Mouse (Mus musculus): ENCODE results near the gene 9130230L23Rik. TPM values are rescaled to one million over a fixed set of nuclear protein-coding genes. Genes with fewer than 3 reads are reported as not detected.
A peak's percentile ranks its signal among the peaks of the same experiment; 100 is the strongest.

9130230L23Rik gene
- not detected in 2 replicates for polyA plus RNA-seq (2014; fragmentation: Nextera tagmentation; extraction: Ambion mirVana)

GRCm38 (mm10) chr5:66004134-66004925, at the start of gene 9130230L23Rik:
Gene 9130230L23Rik, minus strand, starts transcription at chr5:66004285.
- H3K27ac ChIP-seq (ENCODE audit: low read depth, low read length): no peak within 1 kb of the TSS
- ATAC-seq (no peak), DNase-seq (ENCODE audit: low spot score) (no peak)
- no peak within 1 kb of the TSS for H3K4me2 ChIP-seq (ENCODE audit: low read length)
- no peaks in the 10 kb centered on the region for H3K36me3 ChIP-seq (ENCODE audit: control insufficient read depth, insufficient read depth, low read length)
- WGBS: 83% methylated on average over 14 of the region's 14 CpGs
- H3K9ac ChIP-seq (ENCODE audit: low read length): no peak within 1 kb of the TSS
- no peaks in the 10 kb centered on the region for H3K4me1 ChIP-seq (ENCODE audit: control insufficient read depth, insufficient read depth, low read length)
- no peak within 1 kb of the TSS for H3K4me3 ChIP-seq (ENCODE audit: low read depth, low read length)
- H3K9me3 ChIP-seq (replicated peaks; ENCODE audit: control insufficient read depth, low read length): no peaks in the 10 kb centered on the region
- no peaks in the 10 kb centered on the region for H3K27me3 ChIP-seq (replicated peaks; ENCODE audit: control insufficient read depth, insufficient read depth, low read length)

- no peaks in the 10 kb centered on the region for H3K27me3 ChIP-seq (replicated peaks; ENCODE audit: control insufficient read depth, insufficient read depth, low read length)
- WGBS: 93% methylated on average over 20 of the region's 20 CpGs
- no peak overlapping the region for H3K4me2 ChIP-seq (ENCODE audit: low read length)
- no peak overlapping the region for H3K4me3 ChIP-seq (ENCODE audit: low read depth, low read length)
- no peak overlapping the region for H3K9ac ChIP-seq (ENCODE audit: low read length)
- H3K36me3 ChIP-seq (ENCODE audit: control insufficient read depth, insufficient read depth, low read length): no peaks in the 10 kb centered on the region
- no peak for DNase-seq (ENCODE audit: low spot score)
- no peak for ATAC-seq
- H3K4me1 ChIP-seq (ENCODE audit: control insufficient read depth, insufficient read depth, low read length): no peaks in the 10 kb centered on the region
- H3K9me3 ChIP-seq (replicated peaks; ENCODE audit: control insufficient read depth, low read length): no peaks in the 10 kb centered on the region
- H3K27ac ChIP-seq (ENCODE audit: low read depth, low read length): no peak overlapping the region
These were observed 48.9 kb upstream of the 9130230L23Rik start for GRCm38 (mm10) chr5:66052777-66053548.

- H3K4me1 ChIP-seq (ENCODE audit: control insufficient read depth, insufficient read depth, low read length): no peaks in the 10 kb centered on the region
- H3K27me3 ChIP-seq (replicated peaks; ENCODE audit: control insufficient read depth, insufficient read depth, low read length): no peaks in the 10 kb centered on the region
- H3K4me2 ChIP-seq (ENCODE audit: low read length): no peak overlapping the region
- WGBS: 28% methylated on average over 5 of the region's 5 CpGs
- H3K4me3 ChIP-seq (ENCODE audit: low read depth, low read length): no peak overlapping the region
- H3K36me3 ChIP-seq (ENCODE audit: control insufficient read depth, insufficient read depth, low read length): no peaks in the 10 kb centered on the region
- DNase-seq (ENCODE audit: low spot score) (peak; percentile 43), ATAC-seq (no peak)
- H3K9ac ChIP-seq (ENCODE audit: low read length): no peak overlapping the region
- no peak overlapping the region for H3K27ac ChIP-seq (ENCODE audit: low read depth, low read length)
- H3K9me3 ChIP-seq (replicated peaks; ENCODE audit: control insufficient read depth, low read length): no peaks in the 10 kb centered on the region
These were observed 46.8 kb upstream of the 9130230L23Rik start for GRCm38 (mm10) chr5:66050841-66051240.

- Histone ChIP-seq H3K4me2 (ENCODE audit: low read length) (no peak overlapping the region), H3K27ac (ENCODE audit: low read depth, low read length) (no peak overlapping the region), H3K36me3 (ENCODE audit: control insufficient read depth, insufficient read depth, low read length) (no peaks in the 10 kb centered on the region), H3K9ac (ENCODE audit: low read length) (no peak overlapping the region), H3K27me3 (replicated peaks; ENCODE audit: control insufficient read depth, insufficient read depth, low read length) (no peaks in the 10 kb centered on the region), H3K4me1 (ENCODE audit: control insufficient read depth, insufficient read depth, low read length) (no peaks in the 10 kb centered on the region), H3K4me3 (ENCODE audit: low read depth, low read length) (no peak overlapping the region), H3K9me3 (replicated peaks; ENCODE audit: control insufficient read depth, low read length) (no peaks in the 10 kb centered on the region)
- DNase-seq (ENCODE audit: low spot score) (no peak), ATAC-seq (no peak)
- WGBS: 90% methylated on average over 3 of the region's 3 CpGs
These were observed 42.3 kb upstream of the 9130230L23Rik start for GRCm38 (mm10) chr5:66046356-66046755.

GRCm38 (mm10) chr5:66043897-66044296, 39.8 kb upstream of the 9130230L23Rik start:
- WGBS: 87% methylated on average over 3 of the region's 3 CpGs
- H3K4me3 ChIP-seq (ENCODE audit: low read depth, low read length): no peak overlapping the region
- H3K27ac ChIP-seq (ENCODE audit: low read depth, low read length): no peak overlapping the region
- no peak overlapping the region for H3K4me2 ChIP-seq (ENCODE audit: low read length)
- DNase-seq (ENCODE audit: low spot score) (no peak), ATAC-seq (no peak)
- H3K4me1 ChIP-seq (ENCODE audit: control insufficient read depth, insufficient read depth, low read length): no peaks in the 10 kb centered on the region
- no peaks in the 10 kb centered on the region for H3K36me3 ChIP-seq (ENCODE audit: control insufficient read depth, insufficient read depth, low read length)
- H3K9ac ChIP-seq (ENCODE audit: low read length): no peak overlapping the region
- no peaks in the 10 kb centered on the region for H3K9me3 ChIP-seq (replicated peaks; ENCODE audit: control insufficient read depth, low read length)
- no peaks in the 10 kb centered on the region for H3K27me3 ChIP-seq (replicated peaks; ENCODE audit: control insufficient read depth, insufficient read depth, low read length)

GRCm38 (mm10) chr5:66042651-66043340, 38.7 kb upstream of the 9130230L23Rik start:
- DNase-seq (ENCODE audit: low spot score) (no peak), ATAC-seq (no peak)
- no peak overlapping the region for H3K4me2 ChIP-seq (ENCODE audit: low read length)
- H3K27me3 ChIP-seq (replicated peaks; ENCODE audit: control insufficient read depth, insufficient read depth, low read length): no peaks in the 10 kb centered on the region
- 55% methylated on average over 10 of the region's 10 CpGs for WGBS
- no peak overlapping the region for H3K9ac ChIP-seq (ENCODE audit: low read length)
- no peaks in the 10 kb centered on the region for H3K9me3 ChIP-seq (replicated peaks; ENCODE audit: control insufficient read depth, low read length)
- H3K27ac ChIP-seq (ENCODE audit: low read depth, low read length): no peak overlapping the region
- H3K36me3 ChIP-seq (ENCODE audit: control insufficient read depth, insufficient read depth, low read length): no peaks in the 10 kb centered on the region
- no peaks in the 10 kb centered on the region for H3K4me1 ChIP-seq (ENCODE audit: control insufficient read depth, insufficient read depth, low read length)
- H3K4me3 ChIP-seq (ENCODE audit: low read depth, low read length): no peak overlapping the region

- 91% methylated on average over 7 of the region's 7 CpGs for WGBS
- Histone ChIP-seq H3K4me1 (ENCODE audit: control insufficient read depth, insufficient read depth, low read length) (peaks cover 11% of the 10 kb centered on the region), H3K36me3 (ENCODE audit: control insufficient read depth, insufficient read depth, low read length) (no peaks in the 10 kb centered on the region), H3K9ac (ENCODE audit: low read length) (no peak overlapping the region), H3K4me2 (ENCODE audit: low read length) (no peak overlapping the region), H3K9me3 (replicated peaks; ENCODE audit: control insufficient read depth, low read length) (no peaks in the 10 kb centered on the region), H3K4me3 (ENCODE audit: low read depth, low read length) (no peak overlapping the region), H3K27ac (ENCODE audit: low read depth, low read length) (no peak overlapping the region), H3K27me3 (replicated peaks; ENCODE audit: control insufficient read depth, insufficient read depth, low read length) (no peaks in the 10 kb centered on the region)
- no peak for DNase-seq (ENCODE audit: low spot score)
- ATAC-seq: no peak
These were observed 36.7 kb upstream of the 9130230L23Rik start for GRCm38 (mm10) chr5:66040744-66041279.

GRCm38 (mm10) chr5:66039813-66040212, 35.7 kb upstream of the 9130230L23Rik start:
- DNase-seq (ENCODE audit: low spot score): no peak
- ATAC-seq: no peak
- no peaks in the 10 kb centered on the region for H3K27me3 ChIP-seq (replicated peaks; ENCODE audit: control insufficient read depth, insufficient read depth, low read length)
- H3K27ac ChIP-seq (ENCODE audit: low read depth, low read length): no peak overlapping the region
- H3K4me3 ChIP-seq (ENCODE audit: low read depth, low read length): no peak overlapping the region
- 91% methylated on average over 2 of the region's 2 CpGs for WGBS
- no peak overlapping the region for H3K9ac ChIP-seq (ENCODE audit: low read length)
- H3K36me3 ChIP-seq (ENCODE audit: control insufficient read depth, insufficient read depth, low read length): no peaks in the 10 kb centered on the region
- H3K4me2 ChIP-seq (ENCODE audit: low read length): no peak overlapping the region
- H3K9me3 ChIP-seq (replicated peaks; ENCODE audit: control insufficient read depth, low read length): no peaks in the 10 kb centered on the region
- peaks cover 11% of the 10 kb centered on the region for H3K4me1 ChIP-seq (ENCODE audit: control insufficient read depth, insufficient read depth, low read length)
